Mouse (Mus musculus) adrenal gland, adult 2 months (tissue): Measurements from ENCODE around the gene Cfap36. TPM values are rescaled to one million over a fixed set of nuclear protein-coding genes. Genes with fewer than 3 reads are reported as not detected.

Source experiments
- DNase-seq: peaks from one replicate; pipeline ENCODE4 v3.0.0; 2021
- polyA plus RNA-seq: library from polyadenylated mRNA; depleted of rRNA; stranded (reverse); fragments of >200 nt; gene quantifications from 2 replicates; pipeline ENCODE4 v1.2.3, GENCODE M21; 2012; rRNA removed
- total RNA-seq, 2 experiments: library from RNA; stranded (reverse); gene quantifications; 2 replicates each; pipeline ENCODE4 v1.2.3; 2021

Cfap36 gene
- total and polyA plus RNA-seq, 3 experiments, result 1.9 to 73.9 (median 49.4) TPM

- DNase-seq, result peak; percentile 16
These were observed 66.6 kb downstream of the Cfap36 start for GRCm38 (mm10) chr11:29180657-29181056.

DNA sequence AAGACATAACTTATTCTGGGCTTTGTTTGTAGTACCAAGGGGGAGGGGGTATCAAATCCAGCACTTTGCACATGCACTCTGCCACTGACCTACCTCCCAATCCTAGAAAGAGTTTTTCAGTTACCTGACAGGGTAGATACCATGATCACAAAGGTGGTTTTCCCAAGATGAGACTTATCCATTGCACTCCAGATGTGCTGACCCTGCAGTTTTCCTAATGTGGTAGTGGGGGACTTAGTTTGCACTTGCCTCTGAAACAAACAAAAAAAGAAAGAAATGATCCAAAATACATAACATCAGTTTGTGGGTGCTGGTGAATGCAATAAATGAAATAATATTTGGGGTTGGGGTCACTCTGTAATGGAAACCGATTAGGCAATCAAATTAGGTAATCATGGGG lies 67.9 kb downstream of the Cfap36 start:
- no peak for DNase-seq

GRCm38 (mm10) chr11:29173706-29174436 lies 73.3 kb downstream of the Cfap36 start:
- no peak for DNase-seq

DNA sequence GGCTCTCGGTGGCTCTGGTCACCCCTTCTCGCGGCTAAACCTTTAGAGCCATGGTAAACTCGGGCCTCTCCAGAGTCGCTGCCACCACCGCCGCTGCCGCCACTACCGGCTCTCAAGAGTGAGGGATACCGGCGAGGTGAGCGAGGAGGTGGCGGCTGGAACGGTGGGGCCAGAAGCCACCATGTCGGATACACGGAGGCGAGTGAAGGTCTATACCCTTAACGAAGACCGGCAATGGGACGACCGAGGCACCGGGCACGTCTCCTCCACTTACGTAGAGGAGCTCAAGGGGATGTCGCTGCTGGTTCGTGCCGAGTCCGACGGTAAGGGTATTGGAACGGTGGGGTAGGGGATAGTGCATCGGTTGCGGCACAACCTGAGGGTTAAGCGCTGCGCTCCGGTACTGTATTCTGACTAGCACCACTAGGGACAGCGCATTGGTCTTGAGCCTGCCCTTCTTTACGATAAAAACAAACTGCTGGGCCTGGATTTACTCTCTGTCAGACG lies 74.0 kb downstream of the Cfap36 start:
- peak; percentile 71 for DNase-seq

DNA sequence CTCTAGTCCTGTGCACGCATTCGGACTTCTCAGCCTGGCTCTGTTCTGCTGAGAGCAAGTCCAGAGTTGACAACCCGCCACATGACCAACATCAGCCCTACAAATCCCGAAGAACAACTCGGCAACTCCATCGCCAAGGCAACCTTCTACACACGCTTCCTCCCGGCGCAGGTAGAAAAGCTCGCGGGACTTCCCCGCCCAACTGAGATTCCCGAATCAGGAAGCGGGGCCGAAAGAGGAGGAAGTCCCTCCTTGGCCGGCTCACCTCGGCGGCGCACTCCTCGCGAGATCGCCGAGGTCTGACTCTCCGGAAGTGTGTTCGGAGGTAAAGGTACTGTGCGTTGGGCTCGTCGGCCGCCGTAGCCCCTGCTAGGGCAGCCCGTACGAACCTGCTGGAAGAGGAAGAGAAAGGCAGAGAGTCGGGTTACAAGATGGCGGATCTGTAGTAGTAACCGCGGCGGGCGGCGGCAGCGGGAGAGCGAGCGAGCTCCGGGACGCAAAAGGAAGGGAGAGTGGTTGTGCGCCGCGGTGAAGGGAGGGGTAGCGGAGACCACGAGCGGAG lies 74.6 kb downstream of the Cfap36 start, which contains the start of gene Ppp4r3b:
Ppp4r3b (plus strand) TSS at position 328 of the 562 bp plus-strand sequence.
- DNase-seq, result peak; percentile 99

- peak; percentile 60 for DNase-seq
These were observed 75.2 kb downstream of the Cfap36 start for GRCm38 (mm10) chr11:29171959-29172391.

Other genes starting within 250 kb of the Cfap36 start
- gene Pnpt1, start 116.7 kb downstream of the Cfap36 start, total RNA-seq, result 10 to 100 TPM; 47.8 to 56.2 TPM
- 12.6 and 15.9 TPM in 2 replicates for gene Pnpt1, start 116.7 kb downstream of the Cfap36 start, polyA plus RNA-seq
- 100 to 1,000 TPM in 1 of 2 experiments, 10 to 100 TPM in 1; 80.0 to 117 TPM for gene Ppp4r3b, start 74.5 kb downstream of the Cfap36 start, total RNA-seq
- gene Ppp4r3b, start 74.5 kb downstream of the Cfap36 start, polyA plus RNA-seq, result 4.3 and 4.4 TPM in 2 replicates
- 10 to 100 TPM; 13.9 to 14.0 TPM for gene Ccdc88a, start 126.2 kb upstream of the Cfap36 start, total RNA-seq
- 2.6 and 3.3 TPM in 2 replicates for gene Ccdc88a, start 126.2 kb upstream of the Cfap36 start, polyA plus RNA-seq